Mouse (Mus musculus) neural tube, embryonic 12.5 days (tissue): ENCODE measurements around the gene Ap4s1. TPM values are rescaled to one million over a fixed set of nuclear protein-coding genes. Genes with fewer than 3 reads are reported as not detected.

Experiments used
- ATAC-seq: fragments of 200-750 bp; cut with Nextera tagmentation; 2 replicates; pipeline ENCODE4 v1.8.0; 2017; ENCODE audit warnings: low read depth, mild to moderate bottlenecking, moderate TSS enrichment, moderate library complexity; ENCODE audit not compliant: low FRiP score
- H3K27ac ChIP-seq: fragments of 300-500 bp; sonication (generic); 2 replicates; pipeline ENCODE4 v1.5.1; 2016
- H3K27me3 ChIP-seq: fragments of 300-500 bp; sonication (generic); replicated peaks from 2 replicates; pipeline ENCODE4 v1.6.1; 2016; ENCODE audit warnings: mild to moderate bottlenecking
- H3K36me3 ChIP-seq: fragments of 300-500 bp; sonication (generic); 2 replicates; pipeline ENCODE4 v1.6.1; 2016; ENCODE audit warnings: mild to moderate bottlenecking
- H3K4me1 ChIP-seq: fragments of 300-500 bp; sonication (generic); 2 replicates; pipeline ENCODE4 v1.6.1; 2016
- H3K4me2 ChIP-seq: fragments of 300-500 bp; sonication (generic); replicated peaks from 2 replicates; pipeline ENCODE4 v1.6.1; 2016; ENCODE audit warnings: mild to moderate bottlenecking
- H3K4me3 ChIP-seq: fragments of 300-500 bp; sonication (generic); 2 replicates; pipeline ENCODE4 v1.5.1; 2016
- H3K9ac ChIP-seq: fragments of 300-500 bp; sonication (generic); 2 replicates; pipeline ENCODE4 v1.6.1; 2016; ENCODE audit warnings: mild to moderate bottlenecking
- H3K9me3 ChIP-seq: fragments of 300-500 bp; sonication (generic); 2 replicates; pipeline ENCODE4 v1.6.1; 2016; ENCODE audit warnings: mild to moderate bottlenecking
- WGBS: fragments of 180-500 bp; shearing (Covaris S2); methylation state at CpG from one replicate; pipeline ENCODE4 v1.1.7; 2016; 5-methylcytosine and 5-hydroxymethylcytosine counted together
- polyA plus RNA-seq: library from polyadenylated mRNA; unstranded; fragments of >200 nt; fragmentation: Nextera tagmentation; extraction: Ambion mirVana; gene quantifications from 2 replicates; pipeline ENCODE4 v1.2.1, GENCODE M21; 2016

Gene Ap4s1
- polyA plus RNA-seq, 1 experiment from 2014 or later, result 49.9 TPM

DNA sequence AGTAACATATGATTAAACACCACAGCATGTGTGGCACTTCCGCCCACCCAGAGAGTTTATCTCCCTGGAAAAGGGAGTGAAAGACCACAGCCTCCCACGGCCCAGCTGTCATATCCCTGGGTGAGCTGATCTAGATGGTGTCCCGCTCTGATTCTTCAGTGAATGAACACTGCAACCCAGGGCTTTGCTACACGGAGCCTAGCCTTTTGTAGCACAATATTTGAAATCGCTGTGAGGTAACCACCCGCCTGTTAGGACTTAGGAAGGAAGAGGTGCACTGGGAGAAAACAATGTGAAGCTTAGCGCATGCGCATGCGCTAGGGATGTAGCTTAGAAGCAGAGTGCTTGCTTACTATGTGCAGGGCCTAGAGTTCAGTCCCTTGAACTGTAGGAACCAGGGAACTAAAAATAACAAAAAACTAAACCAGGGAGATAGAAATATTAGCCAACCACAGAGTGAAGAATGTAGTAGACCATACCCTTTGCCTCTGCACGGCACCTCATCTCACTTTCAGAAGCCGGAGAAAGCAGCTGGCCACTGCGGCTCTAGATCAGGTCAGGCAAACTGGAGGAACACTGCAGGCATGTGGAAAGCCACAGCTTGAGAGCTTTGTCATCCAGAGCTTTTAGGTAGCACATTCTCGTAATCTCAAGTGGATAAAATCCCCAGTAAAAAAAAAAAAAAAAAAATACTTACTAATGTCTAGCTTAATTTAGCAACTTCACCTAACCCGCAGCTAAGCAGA is 18.3 kb downstream of the Ap4s1 start:
- Histone ChIP-seq H3K9me3 (no peaks in the 10 kb centered on the region), H3K4me3 (no peak overlapping the region), H3K27me3 (no peaks in the 10 kb centered on the region), H3K4me1 (no peaks in the 10 kb centered on the region), H3K36me3 (no peaks in the 10 kb centered on the region), H3K27ac (no peak overlapping the region), H3K4me2 (no peak overlapping the region), H3K9ac (no peak overlapping the region)
- 76% methylated on average over 14 of the region's 14 CpGs for WGBS
- no peak for ATAC-seq

DNA sequence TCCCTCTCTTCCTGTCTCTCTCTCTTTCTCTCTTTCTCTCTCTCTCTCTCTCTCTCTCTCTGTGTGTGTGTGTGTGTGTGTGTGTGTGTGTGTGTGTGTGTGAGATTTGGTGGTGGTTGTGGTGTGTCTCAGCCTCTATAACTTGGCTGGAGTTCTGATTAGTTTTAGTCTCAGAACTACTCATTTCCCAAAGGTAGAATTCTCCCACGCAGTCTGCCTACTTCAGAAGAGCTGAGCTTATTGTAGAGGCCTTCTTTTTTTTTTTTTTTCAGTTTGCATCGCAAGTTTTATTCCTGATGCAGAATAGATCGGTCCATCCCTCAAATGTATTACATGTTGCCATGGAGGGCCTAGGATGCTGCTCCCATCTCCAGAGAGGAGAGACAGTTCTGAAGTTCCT is 18.9 kb downstream of the Ap4s1 start:
- no peaks in the 10 kb centered on the region for H3K9me3 ChIP-seq
- no peaks in the 10 kb centered on the region for H3K4me1 ChIP-seq
- H3K9ac ChIP-seq, result no peak overlapping the region
- H3K36me3 ChIP-seq, result no peaks in the 10 kb centered on the region
- no peak for ATAC-seq
- 89% methylated on average over 3 of the region's 3 CpGs for WGBS
- H3K4me2 ChIP-seq, result no peak overlapping the region
- H3K4me3 ChIP-seq, result no peak overlapping the region
- no peak overlapping the region for H3K27ac ChIP-seq
- H3K27me3 ChIP-seq, result no peaks in the 10 kb centered on the region

- ATAC-seq, result no peak
- H3K4me2 ChIP-seq, result no peak overlapping the region
- H3K36me3 ChIP-seq, result no peaks in the 10 kb centered on the region
- H3K4me3 ChIP-seq, result no peak overlapping the region
- whole genome bisulfite sequencing, result 71% methylated on average over 5 of the region's 5 CpGs
- no peaks in the 10 kb centered on the region for H3K4me1 ChIP-seq
- no peak overlapping the region for H3K9ac ChIP-seq
- H3K9me3 ChIP-seq, result no peaks in the 10 kb centered on the region
- H3K27ac ChIP-seq, result no peak overlapping the region
- H3K27me3 ChIP-seq, result no peaks in the 10 kb centered on the region
Observed at GRCm38 (mm10) chr12:51710154-51710553, 19.3 kb downstream of the Ap4s1 start.

DNA sequence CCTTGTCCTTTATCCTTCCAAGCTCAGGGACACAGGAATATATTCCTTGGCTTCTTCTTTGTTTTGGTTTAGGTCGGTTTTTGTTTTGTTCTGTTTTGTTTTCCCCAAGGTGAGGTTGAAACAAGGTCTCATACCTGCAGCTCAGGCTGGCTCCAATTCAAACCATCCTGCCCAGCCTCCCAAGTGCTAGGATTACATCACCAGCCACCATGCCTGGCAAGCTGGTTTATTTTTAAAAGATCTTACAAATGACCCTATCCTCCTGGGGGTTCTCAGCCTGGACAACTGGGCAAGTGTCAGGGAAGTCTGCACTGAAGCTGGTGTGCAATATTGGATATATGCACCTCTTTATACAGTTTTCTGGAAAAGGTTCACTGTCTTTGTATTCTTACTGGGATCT is 21.9 kb downstream of the Ap4s1 start:
- ATAC-seq, result no peak
- no peak overlapping the region for H3K9ac ChIP-seq
- H3K27me3 ChIP-seq, result no peaks in the 10 kb centered on the region
- no peak overlapping the region for H3K27ac ChIP-seq
- WGBS, result 85% methylated on average over 1 of the region's 1 CpGs
- H3K36me3 ChIP-seq, result 0 out of 2 replicates have a peak, but pooled peaks cover 6% of the 10 kb centered on the region
- H3K4me1 ChIP-seq, result no peaks in the 10 kb centered on the region
- no peak overlapping the region for H3K4me2 ChIP-seq
- H3K9me3 ChIP-seq, result no peaks in the 10 kb centered on the region
- no peak overlapping the region for H3K4me3 ChIP-seq

- WGBS, result 94% methylated on average over 6 of the region's 6 CpGs
- peaks cover 14% of the 10 kb centered on the region for H3K36me3 ChIP-seq
- no peaks in the 10 kb centered on the region for H3K27me3 ChIP-seq
- no peak overlapping the region for H3K4me3 ChIP-seq
- no peaks in the 10 kb centered on the region for H3K4me1 ChIP-seq
- no peak overlapping the region for H3K4me2 ChIP-seq
- H3K9ac ChIP-seq, result no peak overlapping the region
- H3K9me3 ChIP-seq, result no peaks in the 10 kb centered on the region
- ATAC-seq, result no peak
- no peak overlapping the region for H3K27ac ChIP-seq
Observed at GRCm38 (mm10) chr12:51718617-51719016, 27.8 kb downstream of the Ap4s1 start.

GRCm38 (mm10) chr12:51721836-51722235 is 31.0 kb downstream of the Ap4s1 start:
- WGBS, result 91% methylated on average over 8 of the region's 8 CpGs

GRCm38 (mm10) chr12:51729058-51729457 is 38.2 kb downstream of the Ap4s1 start:
- Histone ChIP-seq H3K9me3 (no peaks in the 10 kb centered on the region), H3K27ac (no peak overlapping the region), H3K9ac (no peak overlapping the region), H3K4me3 (no peak overlapping the region), H3K4me1 (no peaks in the 10 kb centered on the region), H3K27me3 (no peaks in the 10 kb centered on the region), H3K4me2 (no peak overlapping the region), H3K36me3 (peaks cover 4% of the 10 kb centered on the region; the same call in 1 of the 2 replicates)
- ATAC-seq, result no peak
- 76% methylated on average over 11 of the region's 11 CpGs for WGBS

More at GRCm38 (mm10) chr12:51721836-51722235, 31.0 kb downstream of the Ap4s1 start:
- Histone ChIP-seq H3K36me3 (peaks cover 14% of the 10 kb centered on the region), H3K4me3 (no peak overlapping the region), H3K4me2 (no peak overlapping the region), H3K27ac (no peak overlapping the region), H3K27me3 (no peaks in the 10 kb centered on the region), H3K9ac (no peak overlapping the region), H3K9me3 (no peaks in the 10 kb centered on the region), H3K4me1 (no peaks in the 10 kb centered on the region)
- no peak for ATAC-seq

- Histone ChIP-seq H3K36me3 (peaks cover 4% of the 10 kb centered on the region; the same call in 1 of the 2 replicates), H3K27ac (no peak overlapping the region), H3K4me3 (no peak overlapping the region), H3K4me2 (no peak overlapping the region), H3K9ac (no peak overlapping the region), H3K9me3 (no peaks in the 10 kb centered on the region), H3K27me3 (no peaks in the 10 kb centered on the region), H3K4me1 (no peaks in the 10 kb centered on the region)
- 94% methylated on average over 9 of the region's 9 CpGs for WGBS
- ATAC-seq, result no peak
Observed at GRCm38 (mm10) chr12:51729827-51730226, 39.0 kb downstream of the Ap4s1 start.

DNA sequence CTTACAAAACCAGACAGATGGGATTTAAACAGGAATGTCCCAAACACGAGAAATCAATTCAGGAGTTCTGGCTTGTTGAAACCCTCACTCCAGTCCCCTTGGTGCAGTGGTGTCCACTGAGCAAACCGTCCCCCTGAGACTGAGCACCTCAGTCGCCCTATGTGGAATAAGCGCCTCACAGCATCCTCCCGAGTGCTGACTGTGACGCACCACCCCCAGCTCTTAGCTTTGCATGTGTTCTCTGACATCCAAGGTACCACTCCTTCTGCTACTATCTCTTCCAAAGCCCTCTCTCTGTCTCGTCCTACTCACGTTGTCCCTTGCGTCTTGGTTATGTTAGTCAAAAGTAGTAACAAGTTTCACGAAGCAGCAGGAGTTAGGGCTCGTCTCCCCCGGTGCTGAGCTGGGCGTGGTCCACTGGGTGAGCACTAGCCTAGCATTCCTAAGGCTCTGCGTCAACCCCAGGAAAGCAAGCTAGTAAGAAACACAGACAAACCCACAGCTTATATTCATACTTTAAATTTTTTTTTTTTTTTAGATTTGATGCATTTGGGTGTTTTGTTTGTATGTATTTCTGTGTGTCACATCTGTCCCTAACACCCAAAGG is 43.9 kb downstream of the Ap4s1 start:
- no peak overlapping the region for H3K27ac ChIP-seq
- H3K4me3 ChIP-seq, result no peak overlapping the region
- no peak overlapping the region for H3K4me2 ChIP-seq
- H3K9ac ChIP-seq, result no peak overlapping the region
- H3K4me1 ChIP-seq, result no peaks in the 10 kb centered on the region
- H3K9me3 ChIP-seq, result no peaks in the 10 kb centered on the region
- 85% methylated on average over 14 of the region's 14 CpGs for WGBS
- no peaks in the 10 kb centered on the region for H3K27me3 ChIP-seq
- peaks cover 4% of the 10 kb centered on the region; the same call in 1 of the 2 replicates for H3K36me3 ChIP-seq
- no peak for ATAC-seq

GRCm38 (mm10) chr12:51735840-51736271 is 45.0 kb downstream of the Ap4s1 start:
- ATAC-seq, result no peak
- Histone ChIP-seq H3K27ac (no peak overlapping the region), H3K9ac (no peak overlapping the region), H3K4me1 (no peaks in the 10 kb centered on the region), H3K9me3 (no peaks in the 10 kb centered on the region), H3K4me2 (no peak overlapping the region), H3K36me3 (peaks cover under 1% of the 10 kb centered on the region; the same call in 1 of the 2 replicates), H3K4me3 (no peak overlapping the region), H3K27me3 (no peaks in the 10 kb centered on the region)
- 72% methylated on average over 7 of the region's 7 CpGs for WGBS

DNA sequence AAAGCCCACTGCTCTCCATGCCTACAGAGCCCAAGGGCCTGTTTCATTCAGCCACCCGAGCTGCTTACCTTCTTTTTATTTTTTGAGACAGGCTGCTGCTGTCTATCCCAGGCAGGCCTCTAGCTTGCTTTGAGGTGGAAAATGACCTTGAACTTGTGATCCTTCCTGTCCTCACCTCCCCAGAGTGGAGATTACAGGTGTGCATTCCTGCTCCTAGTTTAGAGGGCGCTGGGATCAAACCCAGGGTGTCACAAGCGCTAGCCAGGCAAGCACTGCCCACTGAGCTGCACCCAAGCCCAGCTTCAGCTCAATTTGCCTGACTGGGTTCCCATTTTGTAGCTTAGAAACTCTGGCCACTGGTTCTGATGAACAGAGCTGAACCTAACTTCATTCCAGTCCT is 45.5 kb downstream of the Ap4s1 start:
- Histone ChIP-seq H3K27me3 (no peaks in the 10 kb centered on the region), H3K9ac (no peak overlapping the region), H3K36me3 (no peaks in the 10 kb centered on the region), H3K4me2 (no peak overlapping the region), H3K9me3 (no peaks in the 10 kb centered on the region), H3K27ac (no peak overlapping the region), H3K4me3 (no peak overlapping the region), H3K4me1 (no peaks in the 10 kb centered on the region)
- ATAC-seq, result no peak
- WGBS, result 76% methylated on average over 3 of the region's 3 CpGs

DNA sequence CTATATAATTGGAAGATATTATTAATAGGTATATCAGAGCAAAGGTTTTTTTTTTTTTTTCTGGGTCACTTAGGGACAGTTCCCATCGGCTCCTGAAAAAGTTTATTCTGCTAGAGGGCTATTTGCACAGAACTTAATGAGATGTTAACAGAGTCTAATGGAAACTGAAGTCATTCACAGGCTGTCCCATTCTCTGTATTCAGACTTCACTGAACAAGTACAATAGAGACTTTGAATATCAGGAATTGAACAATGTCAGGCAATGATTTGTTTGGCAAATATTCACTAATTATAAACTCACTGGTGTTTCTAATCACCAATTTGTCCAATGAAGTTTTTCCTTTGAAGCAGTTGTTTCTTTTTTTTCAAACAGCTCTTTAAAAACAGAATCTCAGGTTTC is 46.0 kb downstream of the Ap4s1 start:
- Histone ChIP-seq H3K4me1 (no peaks in the 10 kb centered on the region), H3K9me3 (no peaks in the 10 kb centered on the region), H3K9ac (no peak overlapping the region), H3K4me2 (no peak overlapping the region), H3K4me3 (no peak overlapping the region), H3K27me3 (no peaks in the 10 kb centered on the region), H3K36me3 (no peaks in the 10 kb centered on the region; the same call in 1 of the 2 replicates), H3K27ac (no peak overlapping the region)
- ATAC-seq, result no peak
- 23% methylated on average over 1 of the region's 1 CpGs for WGBS

GRCm38 (mm10) chr12:51741690-51742089 is 50.9 kb downstream of the Ap4s1 start:
- Histone ChIP-seq H3K9me3 (no peaks in the 10 kb centered on the region), H3K36me3 (peaks cover 39% of the 10 kb centered on the region), H3K4me2 (no peak overlapping the region), H3K27ac (no peak overlapping the region), H3K9ac (no peak overlapping the region), H3K27me3 (no peaks in the 10 kb centered on the region), H3K4me1 (no peaks in the 10 kb centered on the region), H3K4me3 (no peak overlapping the region)
- no peak for ATAC-seq
- 84% methylated on average over 6 of the region's 6 CpGs for WGBS
